Mouse (Mus musculus) embryonic fibroblast, embryonic 13.5 days (primary cell): ENCODE measurements at regions not wholly inside any gene's neighbourhood (a gene's known extent, or its start where the extent isn't known, plus 50 kb on each side); places are given as distances from the start of the nearest gene placed in this dataset.

ENCODE experiments used
- CTCF ChIP-seq: IDR thresholded peaks from 2 replicates; pipeline ENCODE4 v1.5.1; 2011; ENCODE audit warnings: mild to moderate bottlenecking, control low read depth, low read length, moderate library complexity, borderline replicate concordance; ENCODE audit not compliant: insufficient read depth
- POLR2A ChIP-seq: IDR thresholded peaks from 2 replicates; pipeline ENCODE4 v1.6.1; 2011; ENCODE audit warnings: low read depth, mild to moderate bottlenecking, control low read depth, low read length, moderate library complexity

- TF ChIP-seq POLR2A (no peak), CTCF (no peak)
Measured at GRCm38 (mm10) chr14:25184875-25185274, 274.1 kb upstream of the Zmiz1 start.
